Mouse (Mus musculus): ENCODE measurements around the gene Skp2. TPM values are rescaled to one million over a fixed set of nuclear protein-coding genes. Genes with fewer than 3 reads are reported as not detected.
A peak's percentile ranks its signal among the peaks of the same experiment; 100 is the strongest.

Gene Skp2
- polyA plus RNA-seq, 1 experiment from 2014 or later: 29.0 TPM

GRCm38 (mm10) chr15:9089136-9089720, 66.0 kb downstream of the Skp2 start:
- H3K4me3 ChIP-seq (replicated peaks; ENCODE audit: low read depth, low read length): no peak overlapping the region
- H3K9me3 ChIP-seq (replicated peaks; ENCODE audit: low read length): no peaks in the 10 kb centered on the region
- no peak for TF ChIP-seq CTCF (IDR thresholded peaks at IDR 0.05; ENCODE audit: low read depth)
- no peak overlapping the region for H3K9ac ChIP-seq (ENCODE audit: low read depth, low read length)
- ATAC-seq (replicated peaks; ENCODE audit: low FRiP score, low read depth): peak; percentile 47; the same call in 1 of the 2 replicates
- H3K27me3 ChIP-seq (ENCODE audit: insufficient read depth, low read length): no peaks in the 10 kb centered on the region
- no peak for DNase-seq (ENCODE audit: low spot score)
- 19% methylated on average over 2 of the region's 2 CpGs for WGBS
- no peak overlapping the region for H3K4me2 ChIP-seq (ENCODE audit: low read length)
- peaks cover 6% of the 10 kb centered on the region for H3K4me1 ChIP-seq (replicated peaks; ENCODE audit: insufficient read depth, low read length)
- H3K27ac ChIP-seq: no peak overlapping the region
- H3K36me3 ChIP-seq (ENCODE audit: insufficient read depth, low read length): no peaks in the 10 kb centered on the region

GRCm38 (mm10) chr15:9088683-9089072, 66.5 kb downstream of the Skp2 start:
- ATAC-seq (replicated peaks; ENCODE audit: low FRiP score, low read depth): no peak

GRCm38 (mm10) chr15:9087895-9088682, 67.1 kb downstream of the Skp2 start:
- Histone ChIP-seq H3K27ac (peak overlapping the region; percentile 57; the same call in 1 of the 2 replicates), H3K27me3 (ENCODE audit: insufficient read depth, low read length) (no peaks in the 10 kb centered on the region), H3K4me1 (replicated peaks; ENCODE audit: insufficient read depth, low read length) (peaks cover 6% of the 10 kb centered on the region), H3K9me3 (replicated peaks; ENCODE audit: low read length) (no peaks in the 10 kb centered on the region), H3K36me3 (ENCODE audit: insufficient read depth, low read length) (no peaks in the 10 kb centered on the region), H3K4me2 (ENCODE audit: low read length) (no peak overlapping the region), H3K9ac (ENCODE audit: low read depth, low read length) (no peak overlapping the region), H3K4me3 (replicated peaks; ENCODE audit: low read depth, low read length) (no peak overlapping the region)
- WGBS: 87% methylated on average over 17 of the region's 17 CpGs
- TF ChIP-seq CTCF (IDR thresholded peaks at IDR 0.05; ENCODE audit: low read depth): no peak
- ATAC-seq (replicated peaks; ENCODE audit: low FRiP score, low read depth) (no peak), DNase-seq (ENCODE audit: low spot score) (no peak)

More at GRCm38 (mm10) chr15:9088683-9089072, 66.5 kb downstream of the Skp2 start:
- TF ChIP-seq CTCF (IDR thresholded peaks at IDR 0.05; ENCODE audit: low read depth): no peak
- WGBS: 51% methylated on average over 8 of the region's 8 CpGs
- no peak for DNase-seq (ENCODE audit: low spot score)
- Histone ChIP-seq H3K27me3 (ENCODE audit: insufficient read depth, low read length) (no peaks in the 10 kb centered on the region), H3K4me2 (ENCODE audit: low read length) (no peak overlapping the region), H3K27ac (peak overlapping the region; percentile 57; the same call in 1 of the 2 replicates), H3K36me3 (ENCODE audit: insufficient read depth, low read length) (no peaks in the 10 kb centered on the region), H3K4me1 (replicated peaks; ENCODE audit: insufficient read depth, low read length) (peaks cover 6% of the 10 kb centered on the region), H3K9me3 (replicated peaks; ENCODE audit: low read length) (no peaks in the 10 kb centered on the region), H3K9ac (ENCODE audit: low read depth, low read length) (no peak overlapping the region), H3K4me3 (replicated peaks; ENCODE audit: low read depth, low read length) (no peak overlapping the region)

GRCm38 (mm10) chr15:9087421-9087820, 67.8 kb downstream of the Skp2 start:
- H3K9ac ChIP-seq (ENCODE audit: low read depth, low read length): no peak overlapping the region
- no peak overlapping the region for H3K27ac ChIP-seq
- 79% methylated on average over 5 of the region's 5 CpGs for WGBS
- TF ChIP-seq CTCF (IDR thresholded peaks at IDR 0.05; ENCODE audit: low read depth): no peak
- no peak overlapping the region for H3K4me3 ChIP-seq (replicated peaks; ENCODE audit: low read depth, low read length)
- peaks cover 6% of the 10 kb centered on the region for H3K4me1 ChIP-seq (replicated peaks; ENCODE audit: insufficient read depth, low read length)
- no peak for ATAC-seq (replicated peaks; ENCODE audit: low FRiP score, low read depth)
- no peaks in the 10 kb centered on the region for H3K27me3 ChIP-seq (ENCODE audit: insufficient read depth, low read length)
- H3K9me3 ChIP-seq (replicated peaks; ENCODE audit: low read length): no peaks in the 10 kb centered on the region
- no peak for DNase-seq (ENCODE audit: low spot score)
- no peaks in the 10 kb centered on the region for H3K36me3 ChIP-seq (ENCODE audit: insufficient read depth, low read length)
- no peak overlapping the region for H3K4me2 ChIP-seq (ENCODE audit: low read length)

DNA sequence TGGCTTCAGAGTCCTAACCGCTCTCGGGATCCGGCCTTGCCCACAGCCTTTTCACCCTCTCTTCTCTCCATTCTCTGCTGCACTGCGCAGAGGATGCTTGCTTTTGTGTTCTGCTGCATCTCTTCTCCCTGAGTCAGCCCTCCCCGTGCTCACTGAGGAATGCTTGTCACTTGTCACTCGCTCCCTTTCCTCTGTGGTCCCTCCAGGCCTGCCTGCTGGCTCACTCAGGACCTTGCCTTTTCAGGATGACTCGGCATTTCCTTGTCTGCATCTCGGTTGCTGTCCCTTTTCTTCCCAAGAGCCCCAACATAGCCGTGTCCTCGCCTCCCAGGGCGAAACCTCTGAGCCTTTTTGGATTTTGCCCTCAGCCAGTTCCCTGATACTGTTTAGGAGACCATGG, 68.4 kb downstream of the Skp2 start:
- no peak overlapping the region for H3K27ac ChIP-seq
- peaks cover 6% of the 10 kb centered on the region for H3K4me1 ChIP-seq (replicated peaks; ENCODE audit: insufficient read depth, low read length)
- no peak overlapping the region for H3K4me3 ChIP-seq (replicated peaks; ENCODE audit: low read depth, low read length)
- ATAC-seq (replicated peaks; ENCODE audit: low FRiP score, low read depth) (no peak), DNase-seq (ENCODE audit: low spot score) (no peak)
- TF ChIP-seq CTCF (IDR thresholded peaks at IDR 0.05; ENCODE audit: low read depth): no peak
- WGBS: 75% methylated on average over 11 of the region's 11 CpGs
- no peaks in the 10 kb centered on the region for H3K27me3 ChIP-seq (ENCODE audit: insufficient read depth, low read length)
- H3K4me2 ChIP-seq (ENCODE audit: low read length): no peak overlapping the region
- H3K36me3 ChIP-seq (ENCODE audit: insufficient read depth, low read length): no peaks in the 10 kb centered on the region
- no peaks in the 10 kb centered on the region for H3K9me3 ChIP-seq (replicated peaks; ENCODE audit: low read length)
- no peak overlapping the region for H3K9ac ChIP-seq (ENCODE audit: low read depth, low read length)

GRCm38 (mm10) chr15:9082753-9083152, 72.5 kb downstream of the Skp2 start:
- Histone ChIP-seq H3K9ac (ENCODE audit: low read depth, low read length) (no peak overlapping the region), H3K4me1 (replicated peaks; ENCODE audit: insufficient read depth, low read length) (0 out of 2 replicates have a peak, but pooled peaks cover 11% of the 10 kb centered on the region), H3K36me3 (ENCODE audit: insufficient read depth, low read length) (no peaks in the 10 kb centered on the region), H3K27me3 (ENCODE audit: insufficient read depth, low read length) (no peaks in the 10 kb centered on the region), H3K27ac (no peak overlapping the region), H3K4me3 (replicated peaks; ENCODE audit: low read depth, low read length) (no peak overlapping the region), H3K4me2 (ENCODE audit: low read length) (no peak overlapping the region), H3K9me3 (replicated peaks; ENCODE audit: low read length) (no peaks in the 10 kb centered on the region)
- TF ChIP-seq CTCF (IDR thresholded peaks at IDR 0.05; ENCODE audit: low read depth): no peak
- ATAC-seq (replicated peaks; ENCODE audit: low FRiP score, low read depth) (no peak), DNase-seq (ENCODE audit: low spot score) (no peak)
- 82% methylated on average over 9 of the region's 9 CpGs for WGBS

Measured in kidney, postnatal 0 days (tissue).